Mouse (Mus musculus) heart, embryonic 16.5 days (tissue): Measurements from ENCODE around the gene S100a10. TPM values are rescaled to one million over a fixed set of nuclear protein-coding genes. Genes with fewer than 3 reads are reported as not detected.
"Not testable (repeated sequence)": the region's sequence is repeated elsewhere in the genome, so short reads cannot be mapped to it uniquely, and the experiment has no call there.

Experiments used
- ATAC-seq: fragments of 200-750 bp; cut with Nextera tagmentation; replicated peaks from 2 replicates; pipeline ENCODE4 v1.8.0; 2017; ENCODE audit warnings: moderate number of reproducible peaks; ENCODE audit not compliant: insufficient read depth, low FRiP score; ENCODE audit errors: extremely low read depth
- H3K27ac ChIP-seq: fragments of 300-500 bp; sonication (generic); 2 replicates; pipeline ENCODE4 v1.5.1; 2014; ENCODE audit warnings: mild to moderate bottlenecking, low read length, control low read depth, moderate library complexity
- H3K27me3 ChIP-seq: fragments of 300-500 bp; sonication (generic); 2 replicates; pipeline ENCODE4 v1.6.1; 2014; ENCODE audit warnings: low read length, mixed read lengths; ENCODE audit not compliant: control insufficient read depth, insufficient read depth
- H3K36me3 ChIP-seq: fragments of 300-500 bp; sonication (generic); 2 replicates; pipeline ENCODE4 v1.6.1; 2014; ENCODE audit not compliant: control insufficient read depth, insufficient read depth
- H3K4me1 ChIP-seq: fragments of 300-500 bp; sonication (generic); 2 replicates; pipeline ENCODE4 v1.6.1; 2014; ENCODE audit warnings: low read length, mixed read lengths; ENCODE audit not compliant: control insufficient read depth, insufficient read depth
- H3K4me2 ChIP-seq: fragments of 300-500 bp; sonication (generic); 2 replicates; pipeline ENCODE4 v1.6.1; 2014; ENCODE audit warnings: low read depth, mild to moderate bottlenecking, control low read depth, low read length
- H3K4me3 ChIP-seq: fragments of 300-500 bp; sonication (generic); 2 replicates; pipeline ENCODE4 v1.5.1; 2014; ENCODE audit warnings: mild to moderate bottlenecking, control low read depth, low read length
- H3K9ac ChIP-seq: fragments of 300-500 bp; sonication (generic); 2 replicates; pipeline ENCODE4 v1.6.1; 2014; ENCODE audit warnings: low read length, control low read depth
- H3K9me3 ChIP-seq: fragments of 300-500 bp; sonication (generic); replicated peaks from 2 replicates; pipeline ENCODE4 v1.6.1; 2016; ENCODE audit warnings: low read length; ENCODE audit not compliant: control insufficient read depth
- WGBS: fragments of 180-500 bp; shearing (Covaris S2); extraction: QIAGEN DNeasy Blood & Tissue Kit; methylation state at CpG from one replicate; pipeline ENCODE4 v1.1.7; 2014; 5-methylcytosine and 5-hydroxymethylcytosine counted together
- polyA plus RNA-seq: library from polyadenylated mRNA; unstranded; fragments of >200 nt; fragmentation: Nextera tagmentation; extraction: Ambion mirVana; gene quantifications from 2 replicates; pipeline ENCODE4 v1.2.1, GENCODE M21; 2015

Gene S100a10
- polyA plus RNA-seq, 1 experiment from 2014 or later: 222 TPM

- Histone ChIP-seq H3K4me2 (no peak overlapping the region), H3K36me3 (no peaks in the 10 kb centered on the region), H3K4me3 (no peak overlapping the region), H3K27me3 (no peaks in the 10 kb centered on the region), H3K9ac (no peak overlapping the region), H3K4me1 (peaks cover 9% of the 10 kb centered on the region), H3K27ac (no peak overlapping the region), H3K9me3 (no peaks in the 10 kb centered on the region)
- WGBS: 47% methylated on average over 2 of the region's 2 CpGs
- ATAC-seq: no peak
Observed at GRCm38 (mm10) chr3:93538486-93538885, 16.4 kb upstream of the S100a10 start.

GRCm38 (mm10) chr3:93541501-93541900 lies 13.4 kb upstream of the S100a10 start:
- WGBS: 58% methylated on average over 2 of the region's 2 CpGs
- H3K9me3 ChIP-seq: no peaks in the 10 kb centered on the region
- no peak for ATAC-seq

GRCm38 (mm10) chr3:93544170-93544569 lies 10.7 kb upstream of the S100a10 start:
- 65% methylated on average over 6 of the region's 6 CpGs for WGBS
- not testable (repeated sequence) for H3K4me3 ChIP-seq, ATAC-seq, H3K4me2 ChIP-seq, H3K36me3 ChIP-seq, H3K9ac ChIP-seq, H3K27me3 ChIP-seq, H3K27ac ChIP-seq, H3K9me3 ChIP-seq, H3K4me1 ChIP-seq

More at GRCm38 (mm10) chr3:93541501-93541900, 13.4 kb upstream of the S100a10 start:
- Histone ChIP-seq H3K4me3 (no peak overlapping the region), H3K4me2 (no peak overlapping the region), H3K4me1 (peaks cover 9% of the 10 kb centered on the region), H3K36me3 (no peaks in the 10 kb centered on the region), H3K27ac (no peak overlapping the region), H3K9ac (no peak overlapping the region), H3K27me3 (no peaks in the 10 kb centered on the region)

GRCm38 (mm10) chr3:93547099-93547648 lies 7.7 kb upstream of the S100a10 start:
- no peaks in the 10 kb centered on the region for H3K4me1 ChIP-seq
- ATAC-seq: peak; percentile 37

GRCm38 (mm10) chr3:93547749-93548540 lies 6.9 kb upstream of the S100a10 start:
- no peak overlapping the region for H3K9ac ChIP-seq
- H3K27me3 ChIP-seq: no peaks in the 10 kb centered on the region
- no peaks in the 10 kb centered on the region for H3K4me1 ChIP-seq
- WGBS: 66% methylated on average over 20 of the region's 20 CpGs
- no peaks in the 10 kb centered on the region for H3K9me3 ChIP-seq
- no peak overlapping the region for H3K27ac ChIP-seq
- no peak for ATAC-seq
- H3K4me2 ChIP-seq: no peak overlapping the region
- H3K4me3 ChIP-seq: no peak overlapping the region
- no peaks in the 10 kb centered on the region for H3K36me3 ChIP-seq

More at GRCm38 (mm10) chr3:93547099-93547648, 7.7 kb upstream of the S100a10 start:
- no peak overlapping the region for H3K4me2 ChIP-seq
- 32% methylated on average over 7 of the region's 7 CpGs for WGBS
- no peaks in the 10 kb centered on the region for H3K27me3 ChIP-seq
- H3K4me3 ChIP-seq: no peak overlapping the region
- no peaks in the 10 kb centered on the region for H3K9me3 ChIP-seq
- H3K36me3 ChIP-seq: no peaks in the 10 kb centered on the region
- H3K9ac ChIP-seq: no peak overlapping the region
- no peak overlapping the region for H3K27ac ChIP-seq

GRCm38 (mm10) chr3:93548541-93549266 lies 6.2 kb upstream of the S100a10 start:
- no peak overlapping the region for H3K27ac ChIP-seq
- WGBS: 66% methylated on average over 5 of the region's 6 CpGs
- H3K9me3 ChIP-seq: no peaks in the 10 kb centered on the region
- no peak for ATAC-seq
- H3K4me2 ChIP-seq: no peak overlapping the region
- H3K4me3 ChIP-seq: no peak overlapping the region
- no peaks in the 10 kb centered on the region for H3K4me1 ChIP-seq
- no peak overlapping the region for H3K9ac ChIP-seq
- H3K27me3 ChIP-seq: no peaks in the 10 kb centered on the region
- no peaks in the 10 kb centered on the region for H3K36me3 ChIP-seq

GRCm38 (mm10) chr3:93549986-93550385 lies 4.9 kb upstream of the S100a10 start:
- Histone ChIP-seq H3K27me3 (no peaks in the 10 kb centered on the region), H3K4me1 (0 out of 2 replicates have a peak, but pooled peaks cover 4% of the 10 kb centered on the region), H3K9ac (no peak overlapping the region), H3K36me3 (no peaks in the 10 kb centered on the region), H3K4me3 (no peak overlapping the region), H3K9me3 (no peaks in the 10 kb centered on the region), H3K4me2 (no peak overlapping the region), H3K27ac (no peak overlapping the region; the same call in 1 of the 2 replicates)
- WGBS: 47% methylated on average over 4 of the region's 4 CpGs
- 0 out of 2 replicates have a peak, but pooled peaks have one; percentile 26 for ATAC-seq

GRCm38 (mm10) chr3:93551950-93552901 lies 2.7 kb upstream of the S100a10 start:
- no peak overlapping the region for H3K27ac ChIP-seq
- H3K4me3 ChIP-seq: no peak overlapping the region
- H3K27me3 ChIP-seq: no peaks in the 10 kb centered on the region
- H3K36me3 ChIP-seq: no peaks in the 10 kb centered on the region
- H3K9me3 ChIP-seq: no peaks in the 10 kb centered on the region
- H3K4me1 ChIP-seq: peaks cover 4% of the 10 kb centered on the region; the same call in 1 of the 2 replicates
- ATAC-seq: no peak
- no peak overlapping the region for H3K9ac ChIP-seq
- no peak overlapping the region for H3K4me2 ChIP-seq
- 75% methylated on average over 5 of the region's 5 CpGs for WGBS
